Mouse (Mus musculus): ENCODE data around the gene Eif5a.
"Not testable (repeated sequence)": the region's sequence is repeated elsewhere in the genome, so short reads cannot be mapped to it uniquely, and the experiment has no call there.

Gene Eif5a

DNA sequence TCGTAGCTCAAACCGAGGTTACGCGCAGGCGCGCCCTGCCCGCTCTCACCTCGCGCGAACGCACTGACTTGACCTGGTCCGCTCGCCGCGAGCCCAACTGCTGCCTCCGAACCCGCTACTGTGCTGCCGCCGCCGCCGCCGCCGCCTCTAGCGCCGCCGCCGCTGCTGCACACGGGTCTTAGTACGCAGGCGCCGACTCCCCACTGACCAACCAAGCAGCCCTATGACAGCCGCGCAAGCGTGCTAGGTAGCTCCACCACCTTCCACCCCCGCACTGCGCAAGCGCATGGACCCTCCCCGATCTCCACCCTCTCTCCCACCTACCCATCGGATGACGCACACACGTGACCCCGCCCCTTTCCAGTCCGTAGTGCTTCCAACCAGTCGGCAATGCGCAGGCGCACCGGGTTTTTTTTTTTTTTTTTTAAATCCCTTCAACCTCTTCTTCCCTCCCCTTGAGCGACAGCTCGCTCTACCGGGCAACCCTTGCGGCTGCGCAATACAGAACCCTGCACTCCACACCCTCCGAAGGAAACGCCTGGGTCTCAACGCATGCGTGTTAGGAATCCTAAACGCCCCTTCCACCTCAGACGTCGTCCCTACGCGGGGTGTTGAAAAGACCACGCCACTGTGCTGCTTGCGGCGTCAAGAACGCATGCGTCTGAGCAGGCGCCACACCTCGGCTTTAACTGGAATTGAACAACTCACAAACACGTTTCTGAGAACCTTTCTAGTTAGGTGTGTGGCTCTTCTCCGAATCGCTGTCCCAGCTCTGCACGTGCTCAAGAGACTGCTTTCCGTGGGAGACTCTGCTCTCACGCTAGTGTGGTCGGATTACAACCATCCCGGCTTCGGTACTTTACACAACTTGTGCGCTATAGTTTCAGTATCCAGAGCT is at the start of gene Eif5a:
Gene Eif5a, minus strand, starts transcription at position 845 of the 898 bp plus-strand sequence.
- peak; percentile 100 for DNase-seq (ENCODE audit: low spot score in 2 of 2)

- no peak for DNase-seq (ENCODE audit: low spot score in 2 of 2)
Measured at GRCm38 (mm10) chr11:69970775-69971174, 49.0 kb upstream of the Eif5a start.

DNA sequence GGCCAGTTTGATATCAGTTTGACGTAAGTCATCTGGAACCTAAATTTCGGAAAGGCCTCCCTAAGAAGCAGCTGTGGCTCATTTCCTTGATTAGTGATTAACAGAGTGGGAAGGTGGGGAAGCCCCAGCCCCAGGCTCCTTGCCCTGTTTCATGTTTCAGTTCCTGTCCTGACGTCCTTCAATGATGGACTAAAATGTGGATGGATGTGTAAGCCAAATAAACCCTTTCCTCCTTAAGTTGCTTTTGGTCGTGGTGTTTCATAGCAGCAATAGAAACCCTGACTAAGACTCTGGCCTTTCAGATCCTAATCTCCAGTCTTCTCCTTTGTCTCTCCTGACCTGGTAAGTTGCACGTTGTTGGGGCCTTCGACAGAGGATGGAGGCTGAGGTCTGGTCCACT is 48.5 kb upstream of the Eif5a start:
- no peak for DNase-seq (ENCODE audit: low spot score in 2 of 2)

- DNase-seq (ENCODE audit: low spot score in 2 of 2), result no peak
Measured at GRCm38 (mm10) chr11:69968793-69969192, 47.0 kb upstream of the Eif5a start.

GRCm38 (mm10) chr11:69966860-69967517 is 45.2 kb upstream of the Eif5a start:
- no peak for DNase-seq (ENCODE audit: low spot score in 2 of 2)

DNA sequence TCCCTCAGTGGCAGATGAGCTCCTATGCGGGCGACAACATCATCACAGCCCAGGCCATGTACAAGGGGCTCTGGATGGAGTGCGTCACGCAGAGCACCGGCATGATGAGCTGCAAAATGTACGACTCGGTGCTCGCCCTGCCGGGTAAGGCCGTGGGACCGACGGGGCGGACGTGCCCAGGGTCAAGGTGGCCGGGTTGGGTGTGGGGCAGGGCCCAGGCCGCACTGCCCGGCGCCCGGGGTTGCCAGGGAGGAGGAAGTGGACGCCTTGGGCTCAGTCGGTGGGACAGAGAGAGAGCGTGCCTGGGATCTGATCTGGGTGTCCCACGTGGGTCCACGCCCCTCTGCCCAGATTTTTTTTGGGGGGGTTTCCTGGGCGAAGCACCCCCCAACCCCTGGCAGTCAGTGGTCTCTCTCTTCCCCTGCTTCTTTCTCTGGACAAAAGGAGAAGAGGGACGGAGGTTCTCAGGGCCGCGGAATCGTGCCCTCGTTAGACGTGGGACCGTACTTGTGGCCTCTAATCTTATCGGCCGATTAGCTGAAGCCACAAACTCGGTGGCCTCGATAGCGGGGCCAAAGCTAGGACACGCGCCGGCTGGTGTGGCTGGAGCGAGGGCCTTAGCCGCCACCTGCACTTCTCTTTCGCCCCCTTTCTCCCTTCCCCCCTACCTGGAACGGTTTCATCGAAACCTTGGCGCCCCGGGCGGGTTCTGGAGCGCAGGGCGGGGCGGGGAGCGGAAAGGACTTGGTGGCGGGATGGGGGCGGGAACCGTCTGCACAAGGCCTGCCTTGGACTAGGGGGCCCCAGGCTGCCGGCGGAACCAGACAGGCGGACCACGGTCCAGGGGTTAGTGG is 44.5 kb upstream of the Eif5a start:
- no peak for DNase-seq (ENCODE audit: low spot score in 2 of 2)

DNA sequence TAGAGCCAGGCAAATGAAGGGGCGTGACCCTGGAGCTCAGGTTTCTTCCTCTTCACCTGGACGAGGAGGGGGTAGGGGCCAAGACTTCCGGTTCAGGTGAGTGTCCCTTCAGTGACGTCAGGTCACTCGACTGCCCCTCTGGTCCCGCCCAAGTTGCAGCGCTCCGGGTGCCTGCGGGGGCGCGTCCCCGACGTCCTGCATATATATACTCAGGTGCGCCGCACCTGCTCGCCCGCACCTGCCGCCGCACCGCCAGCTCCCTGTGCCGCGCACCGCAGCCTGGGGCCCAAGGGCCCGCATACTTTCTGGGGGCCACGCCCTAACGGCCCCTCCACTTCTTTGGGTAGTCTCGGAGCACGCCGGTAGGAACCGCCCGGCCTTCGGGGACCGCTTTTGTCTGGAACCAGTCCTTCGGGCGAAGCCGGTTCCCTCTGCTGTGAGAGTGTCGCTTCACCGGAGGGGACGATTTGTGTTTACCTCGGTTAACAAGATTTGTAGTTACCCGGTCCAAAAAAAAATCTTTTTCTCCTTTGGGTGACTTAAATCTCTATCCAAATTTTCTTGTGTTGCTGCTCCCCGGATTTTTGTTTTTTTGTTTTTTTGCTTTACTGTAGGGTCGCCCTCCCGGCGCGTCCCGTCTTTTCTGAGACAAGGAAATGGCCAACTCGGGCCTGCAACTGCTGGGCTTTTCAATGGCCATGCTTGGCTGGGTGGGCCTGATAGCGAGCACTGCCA is 43.7 kb upstream of the Eif5a start:
- DNase-seq (ENCODE audit: low spot score in 2 of 2), result no peak

- no peak for DNase-seq (ENCODE audit: low spot score in 2 of 2)
Measured at GRCm38 (mm10) chr11:69964650-69965270, 43.0 kb upstream of the Eif5a start, which contains the start of gene Cldn7. Gene Cldn7, plus strand, starts transcription at chr11:69964779.

DNA sequence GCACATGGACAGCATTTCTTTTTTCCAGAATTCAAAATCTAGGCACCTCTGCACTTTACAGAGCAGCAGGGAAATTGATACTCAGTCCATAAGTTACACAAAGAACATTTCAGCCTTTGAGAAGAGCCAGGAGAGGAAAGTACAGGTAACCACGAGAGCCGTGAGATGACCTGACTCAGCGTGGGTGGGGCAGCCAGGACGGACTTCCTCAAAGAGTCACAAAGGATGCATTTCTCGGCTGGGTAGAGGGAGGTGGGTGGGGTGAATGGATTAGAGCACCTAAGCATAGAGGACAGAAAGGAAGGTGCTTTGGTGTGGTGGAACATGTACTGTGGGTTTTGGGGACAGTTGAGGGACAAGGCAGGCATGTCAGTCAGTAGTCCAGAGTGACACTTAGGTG is 40.1 kb upstream of the Eif5a start:
- DNase-seq (ENCODE audit: low spot score in 2 of 2), result no peak

GRCm38 (mm10) chr11:69960616-69961015 is 38.9 kb upstream of the Eif5a start:
- no peak for DNase-seq (ENCODE audit: low spot score in 2 of 2)

DNA sequence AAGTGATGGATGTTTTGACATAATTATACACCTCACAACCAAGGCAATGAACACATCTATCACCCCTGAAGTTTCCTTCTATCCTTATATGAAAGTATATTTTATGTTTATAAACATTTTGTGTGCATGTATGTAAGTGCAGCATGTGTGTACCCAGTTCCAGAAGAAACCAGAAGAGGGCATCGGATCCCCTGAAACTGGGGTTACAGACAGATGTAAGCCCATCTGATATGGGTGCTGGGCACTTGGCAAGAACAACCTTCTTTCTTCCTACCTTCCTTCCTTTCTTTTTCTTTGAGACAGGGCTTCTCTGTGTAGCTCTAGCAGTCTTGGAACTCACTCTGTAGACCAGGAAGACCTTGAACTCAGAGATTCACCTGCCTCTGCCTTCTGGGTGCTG is 34.5 kb upstream of the Eif5a start:
- no peak for DNase-seq (ENCODE audit: low spot score in 2 of 2)

GRCm38 (mm10) chr11:69955618-69956017 is 33.9 kb upstream of the Eif5a start:
- DNase-seq (ENCODE audit: low spot score in 2 of 2), result not testable (repeated sequence)

DNA sequence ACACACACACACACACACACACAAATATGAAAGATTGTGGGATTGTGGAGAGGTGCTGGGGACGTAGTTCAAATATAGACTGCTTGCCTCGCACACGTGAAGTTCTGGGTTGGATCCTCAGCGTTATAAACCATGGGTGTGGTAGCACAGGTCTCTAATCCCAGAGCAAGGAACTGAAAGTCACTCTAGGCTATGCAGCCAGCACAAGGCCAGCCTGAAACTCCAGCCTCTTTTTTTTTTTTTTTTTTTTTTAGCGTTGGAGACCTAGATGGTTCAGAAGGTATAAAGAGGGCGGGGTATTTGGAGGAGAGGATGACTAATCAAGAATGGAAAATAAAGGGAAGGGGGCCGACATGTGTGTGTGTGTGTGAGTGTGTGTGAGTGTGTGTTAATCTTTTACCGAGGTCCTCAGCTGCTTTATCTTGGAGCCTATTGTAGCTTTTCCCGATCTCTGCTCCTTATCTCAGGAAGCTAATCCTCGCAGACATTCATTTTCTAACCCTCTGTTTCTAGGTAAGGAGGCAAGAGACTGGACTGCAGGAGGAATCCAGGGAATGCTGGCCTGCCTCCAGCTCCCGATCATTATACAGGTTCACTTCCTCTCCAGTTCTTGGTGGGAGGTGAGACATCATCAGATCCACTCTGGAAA is 31.6 kb upstream of the Eif5a start:
- no peak for DNase-seq (ENCODE audit: low spot score in 2 of 2)

- no peak for DNase-seq (ENCODE audit: low spot score in 2 of 2)
Measured at GRCm38 (mm10) chr11:69952274-69952673, 30.5 kb upstream of the Eif5a start.

- no peak for DNase-seq (ENCODE audit: low spot score in 2 of 2)
Measured at GRCm38 (mm10) chr11:69950807-69951459, 29.2 kb upstream of the Eif5a start.

- peak; percentile 78 to 82 for DNase-seq (ENCODE audit: low spot score in 2 of 2)
Measured at GRCm38 (mm10) chr11:69948763-69949150, 27.0 kb upstream of the Eif5a start.

- peak; percentile 84 to 88 for DNase-seq (ENCODE audit: low spot score in 2 of 2)
Measured at GRCm38 (mm10) chr11:69948066-69948762, 26.5 kb upstream of the Eif5a start, which contains the start of gene Slc2a4. Gene Slc2a4, minus strand, starts transcription at chr11:69948188.

DNA sequence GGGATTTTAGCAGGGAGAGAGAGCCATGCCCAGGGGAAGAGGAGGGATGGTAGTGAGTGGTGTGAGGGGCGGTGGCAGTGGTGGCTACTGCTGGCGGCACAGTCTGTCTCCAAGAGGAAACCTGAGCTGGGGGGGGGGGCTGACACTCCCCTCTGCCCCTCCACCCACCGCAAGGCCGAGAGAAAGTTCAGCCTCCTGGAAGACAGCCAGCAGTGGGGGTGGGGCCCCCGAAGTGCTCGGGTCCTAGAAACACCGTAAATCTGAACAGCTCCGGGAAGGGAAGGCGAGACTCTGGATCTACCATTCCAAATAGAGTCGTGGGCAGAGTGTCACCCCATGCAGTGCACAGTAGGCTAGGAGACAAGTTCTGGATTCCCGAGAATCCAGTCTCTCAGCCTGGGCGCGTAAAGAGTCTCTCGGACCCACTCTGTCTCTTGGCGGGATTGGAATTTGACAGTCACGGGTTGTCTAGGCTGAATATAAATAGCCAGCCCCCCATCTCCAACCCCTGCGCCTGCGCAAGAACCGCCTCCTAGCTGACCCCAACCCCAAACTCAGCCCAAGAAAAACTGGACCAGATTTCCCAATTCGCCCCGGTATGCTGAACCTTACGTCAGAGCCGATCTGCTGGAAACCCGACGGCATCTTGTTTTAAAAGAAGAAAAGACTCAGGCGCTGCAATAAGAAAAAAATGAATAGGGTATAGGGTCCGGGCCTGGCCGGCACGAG is 25.7 kb upstream of the Eif5a start:
- DNase-seq (ENCODE audit: low spot score in 2 of 2), result no peak
